Mouse (Mus musculus): ENCODE data around the gene Adssl1.

DNA sequence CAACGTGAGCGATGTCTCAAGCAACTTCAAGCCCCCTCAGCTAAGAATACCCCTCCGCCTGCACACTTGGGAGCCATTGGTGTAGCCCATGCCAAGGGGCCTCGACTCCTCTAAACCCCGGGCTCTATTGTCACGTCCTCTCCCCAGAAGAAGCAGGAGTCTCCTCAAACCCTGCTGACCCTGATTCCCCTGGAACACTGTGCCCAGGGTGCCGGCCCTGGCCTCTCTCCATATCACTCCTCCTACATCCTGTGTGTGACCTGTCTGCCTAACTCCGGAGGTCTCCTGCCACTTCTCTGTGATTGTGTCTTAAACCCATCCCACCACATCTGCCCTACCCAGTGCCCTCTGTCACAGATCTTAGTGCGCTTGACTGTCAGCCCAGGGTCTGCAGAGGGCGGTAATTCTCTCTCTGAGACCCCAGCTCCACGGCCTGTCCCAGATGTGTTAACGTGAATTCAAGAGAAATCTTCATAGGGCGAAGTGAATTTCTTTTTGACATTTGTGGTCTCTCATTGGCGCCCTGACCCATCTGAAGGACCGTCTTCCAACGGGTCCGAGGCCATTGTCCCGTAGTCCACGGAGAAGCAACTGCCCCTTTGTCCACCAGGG lies 58.2 kb downstream of the Adssl1 start:
- peak; percentile 31; the same call in 1 of the 2 replicates for TF ChIP-seq CTCF (IDR thresholded peaks at IDR 0.05; ENCODE audit: low read depth, low read length)
- no peak for TF ChIP-seq POLR2A (IDR thresholded peaks at IDR 0.05; ENCODE audit: extremely low read depth, insufficient read depth, low read length)
